Comparison of ENCODE assay signal across 1 mouse cellular context in genomic region chr2:90575713-90576112, GRCm38 (mm10).
TF ChIP-seq lines count a peak whose summit lies in the region.

No protein-coding gene starts in this region.

TF ChIP-seq in MEL, 35 proteins besides CTCF, POLR2A, EP300 and RAD21 (continued from another document):
- TF ChIP-seq GABPA (IDR thresholded peaks at IDR 0.05; ENCODE audit: low read depth, low read length), result no peak
- no peak for TF ChIP-seq NELFE (IDR thresholded peaks at IDR 0.05; ENCODE audit: low read depth, low read length)
- TF ChIP-seq MYC (IDR thresholded peaks at IDR 0.05; ENCODE audit: low read depth, low read length), result no peak
- TF ChIP-seq MXI1 (IDR thresholded peaks at IDR 0.05; ENCODE audit: low read depth, low read length), result no peak
- no peak for TF ChIP-seq SIN3A (IDR thresholded peaks at IDR 0.05; ENCODE audit: low read length)
- no peak for TF ChIP-seq MAFK (IDR thresholded peaks at IDR 0.05; ENCODE audit: borderline replicate concordance, low read depth, low read length)
- no peak for TF ChIP-seq ELF1 (IDR thresholded peaks at IDR 0.05; ENCODE audit: low read depth, low read length)
- no peak for TF ChIP-seq TBP (IDR thresholded peaks at IDR 0.05; ENCODE audit: low read depth, low read length)
- TF ChIP-seq MYB (IDR thresholded peaks at IDR 0.05; ENCODE audit: low read depth, low read length), result no peak
- no peak for TF ChIP-seq MAZ (IDR thresholded peaks at IDR 0.05; ENCODE audit: low read depth, low read length)
